ENCODE assay signal across 10 mouse cellular contexts in genomic region chr8:13548831-13549230, GRCm38 (mm10). TPM values are rescaled to one million over a fixed set of nuclear protein-coding genes. Genes with fewer than 3 reads are reported as not detected.
DNase-seq lines count a peak whose midpoint lies in the region; ATAC-seq and TF ChIP-seq lines count a peak whose summit lies in the region.
"Had no signal": no experiment of that assay in that cellular context is flagged by ENCODE, and none has a peak within 500 bp of the region (broad histone marks: within the 10 kb centered on the region; RNA-seq: fewer than 3 reads in every experiment).

No protein-coding gene starts in this region.

- H3K9me3 ChIP-seq in forebrain, embryonic 12.5 days: peaks cover 8% of the 10 kb centered on the region; the same call in 1 of the 2 replicates
- H3K9me3 ChIP-seq in forebrain, embryonic 14.5 days (replicated peaks; ENCODE audit: control insufficient read depth, low read length): no peaks in the 10 kb centered on the region; the same call in 1 of the 2 replicates
- H3K9me3 ChIP-seq: heart, embryonic 15.5 days had no signal

- ATAC-seq in forebrain, embryonic 12.5 days (ENCODE audit: low FRiP score): no peak
- no peak for ATAC-seq in forebrain, embryonic 14.5 days

- H3K9ac ChIP-seq in forebrain, embryonic 12.5 days: no peak overlapping the region
- H3K9ac ChIP-seq in forebrain, embryonic 14.5 days (ENCODE audit: low read length): no peak overlapping the region
- H3K9ac ChIP-seq: heart, embryonic 15.5 days had no signal

- WGBS in macrophage (ENCODE audit: missing documents): 74% methylated on average over 9 of the region's 9 CpGs
- 58% methylated on average over 9 of the region's 9 CpGs for WGBS in forebrain, embryonic 12.5 days
- 58% methylated on average over 9 of the region's 9 CpGs for WGBS in forebrain, embryonic 14.5 days

- no peaks in the 10 kb centered on the region for H3K27me3 ChIP-seq in forebrain, embryonic 12.5 days
- no peaks in the 10 kb centered on the region for H3K27me3 ChIP-seq in forebrain, embryonic 14.5 days (replicated peaks; ENCODE audit: control insufficient read depth, insufficient read depth, low read length)

- H3K27ac ChIP-seq in gastrocnemius, adult 2 months: peak overlapping the region; percentile 71
- peak overlapping the region; percentile 13; the same call in 1 of the 2 replicates for H3K27ac ChIP-seq in macrophage
- H3K27ac ChIP-seq in forebrain, embryonic 12.5 days: no peak overlapping the region
- no peak overlapping the region for H3K27ac ChIP-seq in forebrain, embryonic 14.5 days (ENCODE audit: low read depth, low read length)
- H3K27ac ChIP-seq: heart, embryonic 15.5 days had no signal

- intact Hi-C loops in gastrocnemius, adult 2 months (cut with DNase I): loop anchor here (1.0 kb wide), 2 partner anchors 94 to 136 kb away; no protein-coding TSS in a partner anchor

- no peak overlapping the region for H3K4me2 ChIP-seq in forebrain, embryonic 12.5 days
- H3K4me2 ChIP-seq in forebrain, embryonic 14.5 days (ENCODE audit: low read length): no peak overlapping the region
- H3K4me2 ChIP-seq: heart, embryonic 15.5 days had no signal

- no peaks in the 10 kb centered on the region for H3K36me3 ChIP-seq in macrophage (ENCODE audit: inconsistent target)
- no peaks in the 10 kb centered on the region for H3K36me3 ChIP-seq in forebrain, embryonic 12.5 days (replicated peaks)
- no peaks in the 10 kb centered on the region for H3K36me3 ChIP-seq in forebrain, embryonic 14.5 days (ENCODE audit: control insufficient read depth, insufficient read depth, low read length)
- H3K36me3 ChIP-seq: heart, embryonic 15.5 days had no signal

- DNase-seq in cerebellum, adult 9-11 months: peak; percentile 31
- no peak for DNase-seq in cerebellum, adult 11-12 months
- DNase-seq in ES-CJ7 (ENCODE audit: low read depth, low spot score): peak; percentile 67
- DNase-seq in gastrocnemius, adult 2 months: peak; percentile 78
- peak; percentile 63 for DNase-seq in kidney, postnatal 10 days
- no peak for DNase-seq in forebrain, embryonic 14.5 days (ENCODE audit: low spot score)

- TF ChIP-seq CTCF in gastrocnemius, adult 2 months (IDR thresholded peaks at IDR 0.05): no peak

- peak overlapping the region; percentile 33 for H3K4me3 ChIP-seq in gastrocnemius, adult 2 months
- H3K4me3 ChIP-seq in macrophage (ENCODE audit: inconsistent target): no peak overlapping the region
- no peak overlapping the region for H3K4me3 ChIP-seq in forebrain, embryonic 12.5 days (replicated peaks)
- H3K4me3 ChIP-seq in forebrain, embryonic 14.5 days (ENCODE audit: low read depth, low read length): no peak overlapping the region
- H3K4me3 ChIP-seq: heart, embryonic 15.5 days had no signal

- H3K4me1 ChIP-seq in forebrain, embryonic 12.5 days: 0 out of 2 replicates have a peak, but pooled peaks cover 4% of the 10 kb centered on the region
- H3K4me1 ChIP-seq in forebrain, embryonic 14.5 days (ENCODE audit: control insufficient read depth, insufficient read depth, low read length): no peaks in the 10 kb centered on the region

- H3K79me2 ChIP-seq in macrophage (ENCODE audit: inconsistent target): no peaks in the 10 kb centered on the region

RNA-seq across cellular contexts. Expression of gene 1700029H14Rik, which starts 13.4 kb away (rescaled TPM):
- total RNA-seq in gastrocnemius, adult 2 months (2021): not detected
- total RNA-seq in macrophage (2018; cell fraction: chromatin; rRNA removed): 1 to 10 TPM in 16 of 26 experiments, under 1 TPM in 2, not detected in 8; 0.58 to 6.6 (median 2.1) TPM
- total RNA-seq in macrophage (2018; cell fraction: cytosol; rRNA removed): not detected
- 1 to 10 TPM in 9 of 26 experiments, under 1 TPM in 6, not detected in 11; 0.47 to 4.3 (median 1.1) TPM for total RNA-seq in macrophage (2018; cell fraction: nucleus; rRNA removed)
- not detected in 3 replicates for polyA plus RNA-seq in macrophage (2018)
- not detected in 2 replicates for polyA plus RNA-seq in forebrain, embryonic 12.5 days (2016; fragmentation: Nextera tagmentation; extraction: Ambion mirVana)
- polyA plus RNA-seq in forebrain, embryonic 14.5 days (2014; fragmentation: Nextera tagmentation; extraction: Ambion mirVana): not detected in 2 replicates
- polyA plus RNA-seq: heart, embryonic 15.5 days; neural tube, embryonic 11.5 days had no signal

RNA-seq across cellular contexts. Expression of gene Gas6, which starts 54.5 kb away (rescaled TPM):
- total RNA-seq in gastrocnemius, adult 2 months (2021): 10 to 100 TPM; 63.4 to 87.3 TPM
- 100 to 1,000 TPM in 15 of 26 experiments, 10 to 100 TPM in 11; 21.7 to 469 (median 121) TPM for total RNA-seq in macrophage (2018; cell fraction: chromatin; rRNA removed)
- 100 to 1,000 TPM; 150 to 988 (median 446) TPM for total RNA-seq in macrophage (2018; cell fraction: cytosol; rRNA removed)
- total RNA-seq in macrophage (2018; cell fraction: nucleus; rRNA removed): 100 to 1,000 TPM; 112 to 839 (median 227) TPM
- polyA plus RNA-seq in macrophage (2018): 596 to 877 TPM (median 653 TPM) in 3 replicates
- polyA plus RNA-seq in forebrain, embryonic 12.5 days (2016; fragmentation: Nextera tagmentation; extraction: Ambion mirVana): 10.0 and 13.9 TPM in 2 replicates
- polyA plus RNA-seq in forebrain, embryonic 14.5 days (2014; fragmentation: Nextera tagmentation; extraction: Ambion mirVana): 9.7 and 12.5 TPM in 2 replicates

Comparison
In these comparisons a context has a peak if more than half of its experiments do, and no peak if none do; other contexts are left out.
1. DNase-seq: peak in cerebellum, adult 9-11 months (single experiment), ES-CJ7 (single experiment), gastrocnemius, adult 2 months (single experiment) and kidney, postnatal 10 days (single experiment); none in cerebellum, adult 11-12 months (single experiment) and forebrain, embryonic 14.5 days (single experiment).
2. H3K27ac ChIP-seq: peak in gastrocnemius, adult 2 months (single experiment) and macrophage (single experiment); none in forebrain, embryonic 12.5 days (single experiment) and forebrain, embryonic 14.5 days (single experiment).
3. RNA of gene Gas6, which starts 54.5 kb away (polyA plus RNA-seq): 596 to 877 TPM in macrophage; 10.0 to 13.9 TPM in forebrain, embryonic 12.5 days and 9.7 to 12.5 TPM in forebrain, embryonic 14.5 days; every median in the first group is over 10 times any median in the second.